Mouse (Mus musculus): ENCODE measurements around the gene A930033H14Rik.

DNA sequence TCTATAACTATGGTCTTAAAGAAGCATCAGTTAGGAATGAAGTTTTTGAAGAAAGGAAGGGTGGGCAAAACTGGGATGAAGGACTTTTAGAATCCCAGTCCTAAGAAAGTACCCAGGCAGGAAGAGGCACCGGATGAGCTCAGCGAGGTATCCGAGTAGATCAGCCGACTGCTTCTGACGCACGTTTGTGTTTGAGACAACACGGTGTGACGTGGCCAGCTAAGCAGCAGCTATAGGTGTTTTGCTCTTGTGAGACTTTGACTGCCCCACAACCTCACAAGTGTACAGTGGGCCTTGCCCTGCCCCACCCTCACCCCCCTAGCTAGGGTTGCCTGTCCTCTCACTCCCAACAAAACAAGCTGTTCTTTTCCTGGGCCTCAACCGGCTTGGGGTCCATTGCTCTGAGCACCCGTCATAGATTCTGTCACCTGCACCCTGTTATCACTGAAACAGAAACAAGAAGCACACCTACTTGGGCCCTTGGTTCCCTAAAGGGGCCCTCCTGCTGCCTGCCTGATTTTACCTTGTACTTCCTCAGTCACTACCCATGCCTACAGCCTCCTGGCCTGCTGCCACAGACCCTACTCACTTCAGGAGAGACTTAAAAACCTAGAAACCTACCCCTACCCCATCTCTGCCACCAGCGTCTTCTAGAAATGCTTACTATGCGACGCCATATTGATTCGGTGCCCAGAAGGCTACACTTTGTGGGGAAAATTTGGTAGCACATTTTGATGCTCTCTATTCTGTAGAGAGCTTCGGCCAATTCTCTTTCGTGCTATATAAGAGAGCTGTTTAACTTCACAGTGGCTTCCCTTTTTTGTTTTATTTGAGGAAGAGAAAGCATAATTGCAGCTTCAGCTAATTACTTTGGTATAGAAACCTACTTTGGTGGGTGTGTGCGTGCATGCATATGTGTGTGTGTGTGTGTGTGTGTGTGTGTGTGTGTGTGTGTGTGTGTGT lies 39.5 kb upstream of the A930033H14Rik start:
- no peak for TF ChIP-seq POLR2A (IDR thresholded peaks at IDR 0.05; ENCODE audit: insufficient read depth, low read depth, low read length)
- TF ChIP-seq EP300 (IDR thresholded peaks at IDR 0.05; ENCODE audit: insufficient read depth, low read depth, low read length): no peak
